Mouse (Mus musculus) heart, embryonic 14.5 days (tissue): Measurements from ENCODE around the gene Gpr68. TPM values are rescaled to one million over a fixed set of nuclear protein-coding genes. Genes with fewer than 3 reads are reported as not detected.

Experiments used
- ATAC-seq: fragments of 200-750 bp; cut with Nextera tagmentation; 2 replicates; pipeline ENCODE4 v1.8.0; 2017; ENCODE audit warnings: low read depth, moderate TSS enrichment; ENCODE audit not compliant: insufficient number of reproducible peaks, insufficient read depth, low FRiP score
- H3K27ac ChIP-seq, 2 experiments: fragments of 200-500 bp in 1 of 2; fragments of 300-500 bp in 1 of 2; sonication (generic) in 1 of 2; replicated peaks in 1 of 2; 2 replicates each; pipeline ENCODE4 v1.5.1; 2012 to 2014; ENCODE audit warnings: low read depth in 2 of 2, low read length in 2 of 2, control low read depth in 1 of 2, mild to moderate bottlenecking in 1 of 2, mixed read lengths in 1 of 2; ENCODE audit not compliant: control insufficient read depth in 1 of 2, insufficient read depth in 1 of 2
- H3K27me3 ChIP-seq: fragments of 300-500 bp; sonication (generic); 2 replicates; pipeline ENCODE4 v1.6.1; 2014; ENCODE audit warnings: mild to moderate bottlenecking, low read length, control low read depth; ENCODE audit not compliant: control insufficient read depth, insufficient read depth
- H3K36me3 ChIP-seq: fragments of 300-500 bp; sonication (generic); 2 replicates; pipeline ENCODE4 v1.6.1; 2014; ENCODE audit warnings: mild to moderate bottlenecking, control low read depth, low read length, mixed read lengths; ENCODE audit not compliant: control insufficient read depth, insufficient read depth
- H3K4me1 ChIP-seq, 2 experiments: fragments of 200-500 bp in 1 of 2; fragments of 300-500 bp in 1 of 2; sonication (generic) in 1 of 2; 2 replicates each; pipeline ENCODE4 v1.6.1; 2012 to 2014; ENCODE audit warnings: low read length in 2 of 2, control low read depth in 1 of 2, mixed read lengths in 1 of 2; ENCODE audit not compliant: control insufficient read depth in 2 of 2, insufficient read depth in 2 of 2
- H3K4me2 ChIP-seq: fragments of 300-500 bp; sonication (generic); 2 replicates; pipeline ENCODE4 v1.6.1; 2014; ENCODE audit warnings: mild to moderate bottlenecking, low read length
- H3K4me3 ChIP-seq, 2 experiments: fragments of 200-500 bp in 1 of 2; fragments of 300-500 bp in 1 of 2; sonication (generic) in 1 of 2; 2 replicates each; pipeline ENCODE4 v1.5.1; 2012 to 2014; ENCODE audit warnings: low read length in 2 of 2, mild to moderate bottlenecking in 2 of 2, control low read depth in 1 of 2, low read depth in 1 of 2, moderate library complexity in 1 of 2; ENCODE audit not compliant: control insufficient read depth in 1 of 2, insufficient read depth in 1 of 2
- H3K9ac ChIP-seq: fragments of 300-500 bp; sonication (generic); 2 replicates; pipeline ENCODE4 v1.6.1; 2014; ENCODE audit warnings: mild to moderate bottlenecking, low read length
- H3K9me3 ChIP-seq: fragments of 300-500 bp; sonication (generic); 2 replicates; pipeline ENCODE4 v1.6.1; 2016; ENCODE audit warnings: low read length, control low read depth; ENCODE audit not compliant: control insufficient read depth
- WGBS: fragments of 180-500 bp; shearing (Covaris S2); extraction: QIAGEN DNeasy Blood & Tissue Kit; methylation state at CpG from one replicate; pipeline ENCODE4 v1.1.7; 2014; 5-methylcytosine and 5-hydroxymethylcytosine counted together
- polyA plus RNA-seq: library from polyadenylated mRNA; unstranded; fragments of >200 nt; fragmentation: Nextera tagmentation; extraction: Ambion mirVana; gene quantifications from 2 replicates; pipeline ENCODE4 v1.2.1, GENCODE M21; 2014

Gene Gpr68
- polyA plus RNA-seq = 4.6 TPM in 2 replicates

GRCm38 (mm10) chr12:100907598-100908297, at the start of gene Gpr68:
Gene Gpr68 (minus strand): TSS chr12:100908198.
- Histone ChIP-seq H3K9me3 (no peaks in the 10 kb centered on the region), H3K27ac (peak within 1 kb of the TSS in 1 of 2 experiments; percentile 41; a peak in 1 of 4 replicates), H3K4me2 (peak within 1 kb of the TSS; percentile 84), H3K9ac (peak within 1 kb of the TSS; percentile 78), H3K36me3 (no peaks in the 10 kb centered on the region), H3K4me1 (peaks cover 0 to 6% of the 10 kb centered on the region in 2 experiments; a peak in 2 of 4 replicates), H3K27me3 (peaks cover 28% of the 10 kb centered on the region), H3K4me3 (peak within 1 kb of the TSS; percentile 54 to 58)
- peak; percentile 71 for ATAC-seq
- 3% methylated on average over 39 of the region's 39 CpGs for WGBS

- Histone ChIP-seq H3K9ac (no peak overlapping the region), H3K4me3 (no peak overlapping the region), H3K27me3 (peaks cover 55% of the 10 kb centered on the region), H3K27ac (no peak overlapping the region), H3K9me3 (no peaks in the 10 kb centered on the region), H3K4me1 (peaks cover 14 to 16% of the 10 kb centered on the region in 2 experiments), H3K4me2 (no peak overlapping the region), H3K36me3 (no peaks in the 10 kb centered on the region)
- no peak for ATAC-seq
- 73% methylated on average over 3 of the region's 3 CpGs for WGBS
Measured at GRCm38 (mm10) chr12:100957257-100957656, 49.3 kb upstream of the Gpr68 start.

- H3K4me2 ChIP-seq = no peak overlapping the region
- H3K27ac ChIP-seq = no peak overlapping the region
- WGBS = 59% methylated on average over 4 of the region's 4 CpGs
- no peak overlapping the region for H3K9ac ChIP-seq
- H3K4me3 ChIP-seq = no peak overlapping the region
- H3K4me1 ChIP-seq = peaks cover 14 to 16% of the 10 kb centered on the region in 2 experiments
- H3K9me3 ChIP-seq = no peaks in the 10 kb centered on the region
- H3K27me3 ChIP-seq = peaks cover 55% of the 10 kb centered on the region
- no peaks in the 10 kb centered on the region for H3K36me3 ChIP-seq
- no peak for ATAC-seq
Measured at GRCm38 (mm10) chr12:100956825-100957224, 48.8 kb upstream of the Gpr68 start.

GRCm38 (mm10) chr12:100956028-100956427, 48.0 kb upstream of the Gpr68 start:
- Histone ChIP-seq H3K9me3 (no peaks in the 10 kb centered on the region), H3K27ac (no peak overlapping the region), H3K4me1 (peaks cover 14 to 16% of the 10 kb centered on the region in 2 experiments), H3K36me3 (no peaks in the 10 kb centered on the region), H3K9ac (no peak overlapping the region), H3K4me2 (no peak overlapping the region), H3K27me3 (peaks cover 59% of the 10 kb centered on the region), H3K4me3 (no peak overlapping the region)
- ATAC-seq = no peak
- 77% methylated on average over 2 of the region's 2 CpGs for WGBS

GRCm38 (mm10) chr12:100953926-100954325, 45.9 kb upstream of the Gpr68 start:
- no peak for ATAC-seq

GRCm38 (mm10) chr12:100952193-100952931, 44.4 kb upstream of the Gpr68 start:
- Histone ChIP-seq H3K9ac (no peak overlapping the region), H3K27me3 (peaks cover 64% of the 10 kb centered on the region), H3K36me3 (no peaks in the 10 kb centered on the region), H3K27ac (peak overlapping the region in 1 of 2 experiments; percentile 31; a peak in 1 of 4 replicates), H3K4me1 (peaks cover 0 to 2% of the 10 kb centered on the region in 2 experiments; a peak in 1 of 4 replicates), H3K4me3 (no peak overlapping the region), H3K4me2 (peak overlapping the region; percentile 42; the same call in 1 of the 2 replicates), H3K9me3 (no peaks in the 10 kb centered on the region)
- 31% methylated on average over 9 of the region's 9 CpGs for WGBS
- ATAC-seq = peak; percentile 55

More at GRCm38 (mm10) chr12:100953926-100954325, 45.9 kb upstream of the Gpr68 start:
- Histone ChIP-seq H3K36me3 (no peaks in the 10 kb centered on the region), H3K27me3 (peaks cover 62% of the 10 kb centered on the region), H3K9me3 (no peaks in the 10 kb centered on the region), H3K4me2 (no peak overlapping the region), H3K4me1 (peaks cover 9 to 10% of the 10 kb centered on the region in 2 experiments), H3K4me3 (no peak overlapping the region), H3K27ac (no peak overlapping the region), H3K9ac (no peak overlapping the region)
- WGBS = 49% methylated on average over 8 of the region's 8 CpGs

GRCm38 (mm10) chr12:100949146-100949545, 41.1 kb upstream of the Gpr68 start:
- Histone ChIP-seq H3K27ac (no peak overlapping the region), H3K4me3 (no peak overlapping the region), H3K9me3 (no peaks in the 10 kb centered on the region), H3K4me1 (peaks cover 0 to 2% of the 10 kb centered on the region in 2 experiments; a peak in 1 of 4 replicates), H3K36me3 (0 out of 2 replicates have a peak, but pooled peaks cover 6% of the 10 kb centered on the region), H3K9ac (no peak overlapping the region), H3K27me3 (peaks cover 45% of the 10 kb centered on the region), H3K4me2 (no peak overlapping the region)
- WGBS = 87% methylated on average over 5 of the region's 5 CpGs
- ATAC-seq = no peak
